Mouse (Mus musculus) liver, embryonic 13.5 days (tissue): ENCODE results near the gene Dok7. TPM values are rescaled to one million over a fixed set of nuclear protein-coding genes. Genes with fewer than 3 reads are reported as not detected.
A peak's percentile ranks its signal among the peaks of the same experiment; 100 is the strongest.

ENCODE experiments used
- ATAC-seq: fragments of 200-750 bp; cut with Nextera tagmentation; 2 replicates; pipeline ENCODE4 v1.8.0; 2017; ENCODE audit warnings: low read depth, mild to moderate bottlenecking, moderate number of reproducible peaks, moderate library complexity
- DNase-seq: peaks from one replicate; pipeline ENCODE4 v3.0.0; 2022
- H3K27ac ChIP-seq: fragments of 300-500 bp; sonication (generic); 2 replicates; pipeline ENCODE4 v1.5.1; 2015; ENCODE audit warnings: moderate library complexity, mild to moderate bottlenecking, inconsistent platforms
- H3K27me3 ChIP-seq: fragments of 300-500 bp; sonication (generic); 2 replicates; pipeline ENCODE4 v1.6.1; 2015; ENCODE audit warnings: mild to moderate bottlenecking, inconsistent platforms
- H3K36me3 ChIP-seq: fragments of 300-500 bp; sonication (generic); 2 replicates; pipeline ENCODE4 v1.6.1; 2015; ENCODE audit warnings: mild to moderate bottlenecking, inconsistent platforms
- H3K4me1 ChIP-seq: fragments of 300-500 bp; sonication (generic); replicated peaks from 2 replicates; pipeline ENCODE4 v1.6.1; 2015; ENCODE audit warnings: inconsistent platforms
- H3K4me2 ChIP-seq: fragments of 300-500 bp; sonication (generic); 2 replicates; pipeline ENCODE4 v1.6.1; 2015; ENCODE audit warnings: inconsistent platforms, mild to moderate bottlenecking, moderate library complexity
- H3K4me3 ChIP-seq: fragments of 300-500 bp; sonication (generic); replicated peaks from 2 replicates; pipeline ENCODE4 v1.5.1; 2015; ENCODE audit warnings: mild to moderate bottlenecking, inconsistent platforms
- H3K9ac ChIP-seq: fragments of 300-500 bp; sonication (generic); 2 replicates; pipeline ENCODE4 v1.6.1; 2015; ENCODE audit warnings: mild to moderate bottlenecking, inconsistent platforms
- H3K9me3 ChIP-seq: fragments of 300-500 bp; sonication (generic); replicated peaks from 2 replicates; pipeline ENCODE4 v1.6.1; 2016; ENCODE audit warnings: inconsistent platforms
- WGBS: fragments of 180-500 bp; shearing (Covaris S2); methylation state at CpG from one replicate; pipeline ENCODE4 v1.1.7; 2015; ENCODE audit not compliant: insufficient replicate concordance; 5-methylcytosine and 5-hydroxymethylcytosine counted together
- polyA plus RNA-seq: library from polyadenylated mRNA; unstranded; fragments of >200 nt; fragmentation: Nextera tagmentation; extraction: Ambion mirVana; gene quantifications from 2 replicates; pipeline ENCODE4 v1.2.1, GENCODE M21; 2015

The Dok7 gene
- polyA plus RNA-seq, 1 experiment from 2014 or later, result 0.16 TPM

DNA sequence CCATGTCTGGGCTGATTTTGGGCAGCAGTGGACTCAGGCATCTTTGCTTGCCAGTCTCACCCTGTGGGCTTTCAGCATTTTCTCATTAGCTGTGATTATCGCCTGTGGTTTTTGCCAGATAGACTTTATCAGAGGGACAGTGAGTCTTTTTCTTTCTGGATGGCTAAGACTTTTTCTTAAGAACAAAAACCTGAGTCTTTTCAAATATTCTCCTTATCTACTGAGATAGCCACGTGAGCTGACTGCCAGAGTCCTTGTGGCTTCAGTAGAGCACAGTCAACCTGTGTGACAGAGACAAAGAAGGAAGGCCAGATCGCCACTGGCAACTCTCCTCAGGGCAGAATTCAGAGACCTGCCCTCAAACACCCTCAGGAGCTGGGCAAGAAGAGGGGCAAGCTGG is 61.1 kb downstream of the Dok7 start:
- 26% methylated on average over 3 of the region's 3 CpGs for WGBS
- Histone ChIP-seq H3K36me3 (no peaks in the 10 kb centered on the region), H3K27ac (no peak overlapping the region), H3K27me3 (0 out of 2 replicates have a peak, but pooled peaks cover 16% of the 10 kb centered on the region), H3K4me3 (no peak overlapping the region), H3K4me2 (no peak overlapping the region), H3K9ac (no peak overlapping the region), H3K9me3 (no peaks in the 10 kb centered on the region), H3K4me1 (peaks cover 22% of the 10 kb centered on the region)
- ATAC-seq (no peak), DNase-seq (no peak)

DNA sequence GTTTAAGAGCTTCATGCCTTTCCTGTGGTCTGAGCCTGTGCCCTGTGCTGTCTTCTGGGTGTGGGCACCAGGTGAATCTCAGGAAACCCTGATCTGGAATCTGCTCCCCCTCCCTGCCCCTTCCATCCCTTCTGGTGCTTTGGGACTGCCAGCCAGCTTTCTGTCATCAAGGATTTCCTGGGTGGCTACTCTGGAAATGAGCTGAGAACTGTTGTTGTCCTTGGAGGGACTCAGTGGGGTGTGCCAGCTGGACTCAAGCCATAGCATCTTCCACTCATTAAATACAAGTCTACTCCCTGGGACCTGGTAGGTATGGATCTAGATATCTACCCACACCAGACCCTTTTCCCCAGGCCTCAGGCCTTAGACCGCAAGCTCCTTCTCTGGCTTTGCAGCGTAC is 61.9 kb downstream of the Dok7 start:
- Histone ChIP-seq H3K9me3 (no peaks in the 10 kb centered on the region), H3K9ac (no peak overlapping the region), H3K27me3 (0 out of 2 replicates have a peak, but pooled peaks cover 16% of the 10 kb centered on the region), H3K36me3 (no peaks in the 10 kb centered on the region), H3K4me3 (no peak overlapping the region), H3K4me1 (peaks cover 22% of the 10 kb centered on the region), H3K27ac (no peak overlapping the region), H3K4me2 (no peak overlapping the region)
- ATAC-seq (no peak), DNase-seq (no peak)
- WGBS, result 79% methylated on average over 2 of the region's 2 CpGs

DNA sequence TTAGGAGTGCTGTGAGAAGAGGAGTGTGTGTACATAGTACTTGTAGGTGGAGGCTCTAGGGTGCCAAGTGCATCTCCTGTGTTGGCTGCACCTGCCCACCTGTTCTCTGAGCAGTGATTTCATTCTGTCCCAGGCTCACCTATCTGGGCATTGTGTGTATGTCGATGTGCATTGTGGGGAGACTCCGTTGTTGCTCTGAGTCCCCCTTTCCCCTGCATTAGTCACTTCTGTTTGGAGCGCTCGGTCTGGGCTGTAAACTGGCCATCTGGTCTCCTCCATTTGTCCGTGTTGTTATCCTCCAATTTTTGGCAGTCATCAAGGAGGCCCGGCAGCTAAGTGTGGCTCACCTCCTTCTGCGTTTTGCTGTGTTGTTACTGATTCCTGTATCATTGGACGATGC is 63.5 kb downstream of the Dok7 start:
- 0 out of 2 replicates have a peak, but pooled peaks cover 16% of the 10 kb centered on the region for H3K27me3 ChIP-seq
- H3K4me2 ChIP-seq, result no peak overlapping the region
- no peak overlapping the region for H3K9ac ChIP-seq
- DNase-seq (no peak), ATAC-seq (no peak)
- H3K36me3 ChIP-seq, result no peaks in the 10 kb centered on the region
- H3K9me3 ChIP-seq, result no peaks in the 10 kb centered on the region
- H3K4me3 ChIP-seq, result no peak overlapping the region
- peaks cover 22% of the 10 kb centered on the region for H3K4me1 ChIP-seq
- WGBS, result 70% methylated on average over 8 of the region's 8 CpGs
- no peak overlapping the region for H3K27ac ChIP-seq

DNA sequence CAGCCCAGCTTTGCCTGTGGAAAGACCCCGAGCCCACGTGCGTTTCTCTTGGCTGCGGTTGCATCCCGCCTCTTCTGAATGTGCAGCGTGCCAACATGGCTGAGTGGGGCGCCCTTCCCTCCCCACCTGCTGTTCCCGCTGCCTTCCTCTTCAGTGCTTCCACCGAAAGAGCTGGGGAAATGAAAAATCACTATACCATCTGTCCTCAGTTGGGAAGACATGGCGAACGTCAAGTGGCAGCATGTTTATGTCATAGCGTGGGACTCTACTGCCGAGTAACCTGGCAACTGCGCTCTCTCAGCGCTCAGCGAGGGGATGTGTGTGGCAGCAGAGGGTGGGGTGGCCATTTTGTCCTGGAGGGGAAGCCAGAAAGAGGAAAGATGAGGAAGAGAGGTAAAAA is 72.6 kb downstream of the Dok7 start:
- no peaks in the 10 kb centered on the region for H3K9me3 ChIP-seq
- H3K9ac ChIP-seq, result no peak overlapping the region
- H3K27ac ChIP-seq, result no peak overlapping the region
- 80% methylated on average over 16 of the region's 16 CpGs for WGBS
- no peak for DNase-seq
- no peak overlapping the region for H3K4me2 ChIP-seq
- no peak overlapping the region for H3K4me3 ChIP-seq
- H3K27me3 ChIP-seq, result peaks cover 26% of the 10 kb centered on the region
- H3K36me3 ChIP-seq, result no peaks in the 10 kb centered on the region
- no peaks in the 10 kb centered on the region for H3K4me1 ChIP-seq
- ATAC-seq, result no peak

DNA sequence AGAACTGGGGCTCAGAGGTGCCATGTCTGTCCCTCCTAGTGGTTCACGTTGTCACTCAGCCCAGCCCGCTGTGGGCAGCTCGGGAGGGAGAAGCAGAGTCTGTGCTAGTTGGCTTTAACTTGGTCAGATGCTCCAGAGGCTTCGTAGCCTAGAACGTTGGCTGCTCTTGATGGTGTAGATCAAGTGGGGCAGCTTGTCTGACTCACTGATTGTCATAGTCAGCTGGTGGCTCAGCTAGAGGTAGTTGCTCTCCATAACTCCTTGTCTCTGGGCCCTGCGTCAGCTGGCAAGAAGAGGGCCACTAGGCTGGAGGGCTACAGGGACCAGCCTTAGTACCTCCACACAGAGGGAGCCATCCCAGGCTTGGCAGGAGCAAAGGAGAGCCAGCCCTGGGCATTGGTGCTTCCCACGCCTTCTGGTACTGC is 73.2 kb downstream of the Dok7 start:
- 75% methylated on average over 7 of the region's 7 CpGs for WGBS
- no peaks in the 10 kb centered on the region for H3K4me1 ChIP-seq
- ATAC-seq, result no peak

DNA sequence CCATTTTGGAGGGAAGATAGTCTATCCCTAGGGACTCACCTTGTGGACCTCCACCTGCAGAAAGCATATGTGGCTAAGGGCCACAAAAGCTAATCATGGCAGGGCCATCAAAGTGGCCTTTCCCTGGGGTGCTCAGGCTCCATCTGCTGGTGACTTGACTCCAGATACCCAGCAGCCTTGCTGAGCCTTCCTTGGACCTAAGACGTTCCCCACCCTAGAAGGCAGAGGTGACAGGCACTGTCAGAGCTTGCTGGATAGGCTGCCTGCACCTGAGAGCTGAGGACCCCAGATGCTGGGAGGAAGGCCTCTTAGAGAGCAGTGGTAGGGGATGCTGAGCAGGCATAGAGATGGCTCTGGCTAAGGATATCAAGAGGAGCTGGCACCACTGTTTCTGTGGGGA is 74.7 kb downstream of the Dok7 start:
- no peaks in the 10 kb centered on the region for H3K9me3 ChIP-seq
- WGBS, result 15% methylated on average over 1 of the region's 1 CpGs
- no peak for ATAC-seq
- H3K4me2 ChIP-seq, result no peak overlapping the region
- H3K27ac ChIP-seq, result no peak overlapping the region
- no peaks in the 10 kb centered on the region for H3K36me3 ChIP-seq
- H3K9ac ChIP-seq, result no peak overlapping the region
- H3K4me1 ChIP-seq, result no peaks in the 10 kb centered on the region
- H3K4me3 ChIP-seq, result no peak overlapping the region
- H3K27me3 ChIP-seq, result peaks cover 21% of the 10 kb centered on the region
- DNase-seq, result no peak

More for the DNA sequence above, 73.2 kb downstream of the Dok7 start:
- Histone ChIP-seq H3K9me3 (no peaks in the 10 kb centered on the region), H3K4me2 (no peak overlapping the region), H3K27me3 (peaks cover 26% of the 10 kb centered on the region), H3K27ac (no peak overlapping the region), H3K9ac (no peak overlapping the region), H3K36me3 (no peaks in the 10 kb centered on the region), H3K4me3 (no peak overlapping the region)
- no peak for DNase-seq

DNA sequence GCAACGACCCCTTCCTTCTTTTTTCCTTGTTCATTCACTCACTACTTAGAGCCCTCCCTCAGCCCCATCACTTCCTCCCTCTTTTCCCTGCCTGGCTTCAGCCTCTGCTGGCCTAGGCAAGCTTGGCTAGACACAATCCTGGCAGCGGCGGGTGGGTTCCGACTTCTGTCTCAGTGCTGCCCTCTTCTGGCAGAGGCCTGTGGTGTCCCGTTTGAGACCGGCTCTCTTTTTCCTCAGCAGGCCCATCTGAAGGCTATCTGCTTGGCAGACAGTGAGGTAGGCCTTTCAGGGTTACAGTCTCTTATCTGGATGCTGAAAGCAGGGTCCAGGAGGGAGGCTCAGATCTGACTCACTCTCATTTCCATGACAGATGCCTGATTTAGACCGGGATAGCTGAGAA is 75.2 kb downstream of the Dok7 start:
- Histone ChIP-seq H3K27me3 (peaks cover 17% of the 10 kb centered on the region), H3K27ac (no peak overlapping the region), H3K4me1 (no peaks in the 10 kb centered on the region), H3K9me3 (no peaks in the 10 kb centered on the region), H3K4me3 (no peak overlapping the region), H3K36me3 (no peaks in the 10 kb centered on the region), H3K9ac (no peak overlapping the region), H3K4me2 (no peak overlapping the region)
- DNase-seq (peak; percentile 60), ATAC-seq (peak; percentile 45; the same call in 1 of the 2 replicates)
- 7% methylated on average over 7 of the region's 7 CpGs for WGBS

DNA sequence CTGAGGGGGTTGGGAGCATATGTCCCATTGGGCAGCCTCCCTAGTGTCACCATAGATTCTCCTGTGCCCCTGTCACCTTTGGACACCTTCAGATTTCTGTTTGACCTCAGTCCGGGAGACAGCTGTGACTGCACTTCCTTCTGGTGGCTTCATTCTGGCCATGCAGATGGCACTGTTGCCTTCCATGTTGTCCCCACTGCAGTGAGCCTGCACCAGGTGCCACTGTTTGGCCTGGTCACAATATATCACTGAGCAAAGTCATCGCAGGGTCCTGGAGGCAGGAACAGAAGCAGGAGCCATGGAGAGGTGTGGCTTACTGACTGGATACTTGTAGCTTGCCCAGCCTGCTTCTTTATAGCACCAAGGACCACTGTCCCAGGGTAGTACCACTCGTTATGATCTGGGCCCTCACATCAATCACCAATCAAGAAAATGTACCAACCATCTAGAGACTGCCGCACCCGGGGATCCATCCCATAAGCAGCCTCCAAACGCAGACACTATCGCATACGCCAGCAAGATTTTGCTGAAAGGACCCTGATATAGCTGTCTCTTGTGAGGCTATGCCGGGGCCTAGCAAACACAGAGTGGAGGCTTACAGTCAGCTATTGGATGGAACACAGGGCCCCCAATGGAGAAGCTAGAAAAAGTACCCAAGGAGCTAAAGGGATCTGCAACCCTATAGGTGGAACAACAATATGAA is 75.9 kb downstream of the Dok7 start:
- Histone ChIP-seq H3K27ac (no peak overlapping the region), H3K36me3 (no peaks in the 10 kb centered on the region), H3K9ac (no peak overlapping the region), H3K4me2 (no peak overlapping the region), H3K4me3 (no peak overlapping the region), H3K4me1 (no peaks in the 10 kb centered on the region), H3K27me3 (peaks cover 17% of the 10 kb centered on the region), H3K9me3 (no peaks in the 10 kb centered on the region)
- WGBS, result 75% methylated on average over 9 of the region's 9 CpGs
- DNase-seq (no peak), ATAC-seq (no peak)

DNA sequence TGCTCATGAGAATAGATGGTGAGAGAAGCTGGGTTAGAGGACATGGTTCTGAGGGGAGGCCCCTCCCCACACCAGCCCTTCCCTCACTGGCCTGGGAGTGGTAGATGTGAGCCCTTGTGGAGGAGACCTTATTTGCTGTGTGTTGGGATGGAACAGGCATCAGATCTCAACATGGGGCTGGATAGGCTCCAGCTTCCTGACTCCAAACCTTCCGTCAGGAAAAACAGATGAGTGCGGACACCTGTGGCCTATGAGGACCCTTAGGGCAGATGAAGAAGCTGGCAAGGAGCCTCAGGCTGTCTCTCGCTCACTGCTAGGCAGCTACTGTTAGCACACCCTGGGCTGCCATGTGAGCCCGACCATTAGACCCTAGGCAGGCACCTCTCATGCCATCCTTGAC is 76.9 kb downstream of the Dok7 start:
- WGBS, result 60% methylated on average over 4 of the region's 4 CpGs
- no peaks in the 10 kb centered on the region for H3K4me1 ChIP-seq
- no peaks in the 10 kb centered on the region for H3K36me3 ChIP-seq
- no peak overlapping the region for H3K9ac ChIP-seq
- no peak overlapping the region for H3K4me2 ChIP-seq
- no peaks in the 10 kb centered on the region for H3K9me3 ChIP-seq
- no peak overlapping the region for H3K4me3 ChIP-seq
- no peak for DNase-seq
- no peak for ATAC-seq
- H3K27ac ChIP-seq, result no peak overlapping the region
- H3K27me3 ChIP-seq, result peaks cover 17% of the 10 kb centered on the region

DNA sequence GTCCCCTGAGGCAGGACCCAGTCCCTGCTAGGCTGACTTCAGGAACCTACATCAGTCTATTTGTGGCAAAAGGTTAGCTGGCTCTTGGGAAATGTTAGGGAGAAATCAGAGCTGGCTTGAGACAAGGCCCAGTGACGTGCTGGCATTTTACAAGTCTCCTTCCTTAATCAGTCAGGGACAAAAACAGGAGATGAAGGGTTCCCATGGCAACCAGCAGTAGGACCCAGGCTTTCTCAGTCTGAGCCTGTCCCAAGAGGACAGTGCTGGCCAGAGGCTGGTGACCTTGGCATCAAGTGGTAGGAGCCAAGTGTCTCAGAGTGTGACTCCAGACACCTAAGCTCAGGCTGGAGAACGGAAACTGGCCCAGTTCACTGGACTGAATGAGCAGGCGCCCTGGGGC is 77.7 kb downstream of the Dok7 start:
- Histone ChIP-seq H3K27me3 (peaks cover 12% of the 10 kb centered on the region; the same call in 1 of the 2 replicates), H3K9ac (no peak overlapping the region), H3K27ac (no peak overlapping the region), H3K4me2 (no peak overlapping the region), H3K4me3 (no peak overlapping the region), H3K4me1 (no peaks in the 10 kb centered on the region), H3K9me3 (no peaks in the 10 kb centered on the region), H3K36me3 (no peaks in the 10 kb centered on the region)
- WGBS, result 52% methylated on average over 3 of the region's 3 CpGs
- DNase-seq (no peak), ATAC-seq (no peak)

DNA sequence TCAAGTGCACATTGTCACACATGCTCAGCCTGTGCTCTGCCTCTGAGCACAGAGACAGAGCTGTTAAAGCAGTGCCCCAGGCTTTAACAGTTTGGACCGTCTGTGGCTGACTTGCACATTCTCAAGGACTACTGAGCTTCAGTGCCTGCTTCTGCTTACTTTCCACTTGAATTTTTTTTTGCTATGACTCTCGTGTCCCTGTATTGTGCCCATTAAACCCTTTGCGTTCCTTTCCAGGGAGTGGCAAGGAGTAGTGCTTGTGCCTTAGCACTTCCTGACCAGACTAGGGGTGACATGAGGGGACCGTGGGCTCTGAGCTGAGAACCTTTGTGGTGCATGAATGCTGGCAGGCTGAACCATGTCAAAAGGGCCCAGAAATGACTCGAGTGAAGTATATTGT is 79.3 kb downstream of the Dok7 start:
- peaks cover 12% of the 10 kb centered on the region; the same call in 1 of the 2 replicates for H3K27me3 ChIP-seq
- H3K4me3 ChIP-seq, result no peak overlapping the region
- H3K9ac ChIP-seq, result no peak overlapping the region
- H3K36me3 ChIP-seq, result no peaks in the 10 kb centered on the region
- no peaks in the 10 kb centered on the region for H3K9me3 ChIP-seq
- ATAC-seq (no peak), DNase-seq (no peak)
- H3K27ac ChIP-seq, result no peak overlapping the region
- no peak overlapping the region for H3K4me2 ChIP-seq
- WGBS, result 52% methylated on average over 5 of the region's 5 CpGs
- no peaks in the 10 kb centered on the region for H3K4me1 ChIP-seq
